Mouse (Mus musculus) spleen, adult 2 months (tissue): ENCODE data around the gene Fhit. TPM values are rescaled to one million over a fixed set of nuclear protein-coding genes. Genes with fewer than 3 reads are reported as not detected.
"Not testable (repeated sequence)": the region's sequence is repeated elsewhere in the genome, so short reads cannot be mapped to it uniquely, and the experiment has no call there.

Source experiments
- DNase-seq, 2 experiments: peaks; one replicate each; pipeline versions ENCODE4 v3.0.0 to v3.0.0-alpha.2; 2012 to 2021; ENCODE audit warnings: low spot score in 2 of 2, low read depth in 1 of 2
- H3K27ac ChIP-seq: fragments of 200-500 bp; 2 replicates; pipeline ENCODE4 v1.5.1; 2012; ENCODE audit warnings: low read length, inconsistent platforms; ENCODE audit not compliant: insufficient read depth
- H3K27me3 ChIP-seq: fragments of 200-500 bp; 2 replicates; pipeline ENCODE4 v1.6.1; 2012; ENCODE audit warnings: mild to moderate bottlenecking, moderate library complexity, low read length, inconsistent platforms; ENCODE audit not compliant: control insufficient read depth, insufficient read depth
- H3K36me3 ChIP-seq: fragments of 200-500 bp; 2 replicates; pipeline ENCODE4 v1.6.1; 2012; ENCODE audit warnings: mild to moderate bottlenecking, low read length, inconsistent platforms; ENCODE audit not compliant: control insufficient read depth, insufficient read depth
- H3K4me1 ChIP-seq: fragments of 200-500 bp; 2 replicates; pipeline ENCODE4 v1.6.1; 2011; ENCODE audit warnings: inconsistent platforms; ENCODE audit not compliant: control insufficient read depth, insufficient read depth, insufficient read length
- H3K4me3 ChIP-seq: fragments of 200-500 bp; 2 replicates; pipeline ENCODE4 v1.5.1; 2011; ENCODE audit warnings: mild to moderate bottlenecking, inconsistent platforms; ENCODE audit not compliant: insufficient read depth, insufficient read length; ENCODE audit errors: extremely low read depth
- CTCF ChIP-seq: fragments of 200-500 bp; IDR thresholded peaks from 2 replicates; pipeline ENCODE4 v1.5.1; 2011; ENCODE audit warnings: mild to moderate bottlenecking, inconsistent platforms; ENCODE audit not compliant: insufficient read depth, insufficient read length, insufficient replicate concordance; ENCODE audit errors: extremely low read depth
- POLR2A ChIP-seq: fragments of 200-500 bp; IDR thresholded peaks from 2 replicates; pipeline ENCODE4 v1.6.1; 2011; ENCODE audit warnings: low read depth, low read length, inconsistent platforms
- WGBS: fragments of 180-500 bp; shearing (Covaris S2); methylation state at CpG from one replicate; pipeline ENCODE4 v1.1.7; 2018; 5-methylcytosine and 5-hydroxymethylcytosine counted together
- polyA plus RNA-seq: library from polyadenylated mRNA; depleted of rRNA; stranded (reverse); fragments of >200 nt; gene quantifications from 2 replicates; pipeline ENCODE4 v1.2.3, GENCODE M21; 2012

Fhit gene
- polyA plus RNA-seq, 1 experiment: 2.0 TPM

DNA sequence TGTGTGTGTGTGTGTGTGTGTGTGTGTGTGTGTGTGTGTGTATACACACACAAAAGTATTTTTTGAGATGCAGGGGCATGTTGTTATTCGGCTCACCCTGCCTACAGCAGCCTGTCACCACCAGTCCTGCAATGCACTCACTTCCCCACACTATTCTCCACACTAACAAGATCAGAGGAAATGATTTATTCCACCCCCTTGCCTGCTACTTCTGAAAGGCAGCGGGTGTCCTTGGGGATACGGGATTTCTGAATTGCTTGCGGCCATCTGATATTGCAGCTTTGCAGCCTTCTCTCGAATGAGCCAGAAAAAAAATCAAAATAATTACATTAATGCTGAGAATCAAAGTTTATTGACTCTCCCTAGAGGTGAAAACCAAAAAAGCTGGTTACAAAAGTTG is 78.4 kb downstream of the Fhit start:
- no peak for DNase-seq
- no peaks in the 10 kb centered on the region for H3K27me3 ChIP-seq
- WGBS: 77% methylated on average over 5 of the region's 5 CpGs
- no peak for TF ChIP-seq POLR2A
- no peak for TF ChIP-seq CTCF
- H3K27ac ChIP-seq: no peak overlapping the region
- H3K36me3 ChIP-seq: no peaks in the 10 kb centered on the region
- H3K4me3 ChIP-seq: no peak overlapping the region
- H3K4me1 ChIP-seq: no peaks in the 10 kb centered on the region

DNA sequence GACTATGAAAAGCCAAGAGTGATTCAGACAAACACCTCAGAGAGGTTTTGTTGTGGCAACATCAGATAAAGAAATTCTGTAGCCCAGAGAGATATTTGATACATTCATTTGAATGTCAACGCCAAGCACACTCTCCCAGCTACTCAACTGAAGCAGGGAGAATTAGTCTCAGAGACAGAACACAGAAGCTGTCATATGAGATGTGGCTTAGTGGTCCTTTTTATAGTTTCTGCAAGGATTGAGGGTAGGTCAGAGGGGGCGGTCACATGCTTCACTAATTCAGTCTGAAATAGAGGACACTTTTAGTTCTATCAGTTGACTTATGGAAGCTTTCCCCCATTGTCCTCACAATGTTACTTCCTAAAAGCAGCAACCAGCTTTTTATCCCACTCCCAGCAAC is 98.2 kb downstream of the Fhit start:
- Histone ChIP-seq H3K4me3 (no peak overlapping the region), H3K36me3 (no peaks in the 10 kb centered on the region), H3K27ac (no peak overlapping the region), H3K4me1 (no peaks in the 10 kb centered on the region), H3K27me3 (no peaks in the 10 kb centered on the region)
- no peak for TF ChIP-seq POLR2A
- no peak for TF ChIP-seq CTCF
- WGBS: 91% methylated on average over 2 of the region's 2 CpGs
- DNase-seq: no peak

DNA sequence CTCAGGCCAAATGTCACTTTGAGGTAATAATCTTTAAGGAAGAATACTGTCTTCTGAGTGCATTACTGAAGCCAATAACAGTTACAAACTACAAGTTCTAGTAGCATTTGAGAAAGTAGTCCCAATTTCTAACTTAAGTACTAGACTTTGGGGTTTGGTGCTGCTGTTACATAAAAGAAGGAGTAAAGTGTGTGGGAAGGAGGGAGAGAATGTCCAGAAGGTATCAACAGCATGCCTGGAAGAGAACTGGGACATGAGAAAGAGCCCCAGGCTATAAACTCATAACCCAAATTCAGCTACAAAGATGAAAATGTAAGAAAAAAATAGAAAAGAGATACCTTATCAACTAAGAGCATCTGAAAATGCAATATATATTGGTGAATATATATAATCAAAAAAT is 101.6 kb downstream of the Fhit start:
- Histone ChIP-seq H3K27ac (no peak overlapping the region), H3K36me3 (no peaks in the 10 kb centered on the region), H3K4me1 (no peaks in the 10 kb centered on the region), H3K27me3 (no peaks in the 10 kb centered on the region), H3K4me3 (no peak overlapping the region)
- no peak for DNase-seq
- no peak for TF ChIP-seq CTCF
- no peak for TF ChIP-seq POLR2A

DNA sequence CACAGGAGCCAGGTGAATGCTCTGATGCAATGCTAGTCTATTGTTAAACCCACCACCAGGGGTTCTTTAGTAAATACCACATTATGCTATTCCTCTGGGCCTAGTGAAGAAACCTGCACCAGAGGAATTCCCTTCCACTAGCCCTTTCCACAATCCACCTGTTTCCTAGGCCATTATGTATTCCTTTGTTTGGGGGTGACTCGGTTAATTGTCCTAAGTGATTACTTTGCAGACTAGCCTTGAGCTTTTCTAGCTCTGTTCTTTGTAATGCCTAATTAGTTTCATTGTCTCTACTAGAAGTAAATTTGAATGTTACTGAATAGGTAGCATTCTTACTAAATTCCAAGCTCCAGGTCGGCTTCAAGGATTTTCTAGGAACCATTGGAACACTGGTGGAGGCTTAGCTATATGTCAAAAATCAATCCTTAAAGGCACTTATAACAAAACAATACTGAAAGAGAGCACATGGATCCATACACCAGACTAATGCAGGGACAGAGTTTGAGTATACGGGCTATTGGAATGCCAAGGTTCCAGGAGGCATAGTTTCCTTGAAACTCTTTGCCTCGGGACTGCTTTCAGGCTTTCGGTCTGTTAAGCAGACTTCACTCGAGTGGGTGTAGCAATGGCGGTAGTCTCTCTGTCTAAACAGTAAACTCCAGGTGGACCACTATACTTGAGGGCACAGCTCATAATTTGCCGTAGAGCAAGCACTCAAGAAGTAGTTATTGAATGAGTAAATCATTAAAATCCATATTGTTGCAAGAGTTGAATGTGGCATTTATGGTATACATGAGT is 122.1 kb downstream of the Fhit start:
- H3K27ac ChIP-seq: not testable (repeated sequence)
- 86% methylated on average over 8 of the region's 8 CpGs for WGBS

DNA sequence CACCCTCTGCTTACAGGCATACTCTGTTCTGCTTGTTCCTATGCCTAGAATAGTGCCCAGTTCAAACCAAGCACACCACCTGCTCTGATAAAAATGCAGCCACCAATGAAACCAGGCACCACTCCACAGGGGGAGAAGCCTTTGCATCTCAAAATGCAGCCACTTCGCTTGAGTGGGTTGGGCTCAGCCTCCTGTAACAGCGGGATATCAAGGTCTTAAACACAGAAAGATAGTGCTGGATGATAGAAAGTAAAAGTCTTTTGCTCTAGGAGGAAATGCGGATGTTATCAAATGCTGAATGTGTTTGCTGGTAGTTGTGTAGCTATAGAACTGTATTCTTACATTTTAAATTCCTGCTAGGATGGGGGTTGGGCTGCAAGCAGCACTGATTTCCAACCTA is 140.4 kb downstream of the Fhit start:
- no peak for TF ChIP-seq POLR2A
- TF ChIP-seq CTCF: no peak
- DNase-seq: no peak
- WGBS: 47% methylated on average over 3 of the region's 3 CpGs

More for the DNA sequence above, 122.1 kb downstream of the Fhit start:
- not testable (repeated sequence) for DNase-seq, H3K4me3 ChIP-seq, H3K36me3 ChIP-seq, H3K27me3 ChIP-seq, H3K4me1 ChIP-seq

DNA sequence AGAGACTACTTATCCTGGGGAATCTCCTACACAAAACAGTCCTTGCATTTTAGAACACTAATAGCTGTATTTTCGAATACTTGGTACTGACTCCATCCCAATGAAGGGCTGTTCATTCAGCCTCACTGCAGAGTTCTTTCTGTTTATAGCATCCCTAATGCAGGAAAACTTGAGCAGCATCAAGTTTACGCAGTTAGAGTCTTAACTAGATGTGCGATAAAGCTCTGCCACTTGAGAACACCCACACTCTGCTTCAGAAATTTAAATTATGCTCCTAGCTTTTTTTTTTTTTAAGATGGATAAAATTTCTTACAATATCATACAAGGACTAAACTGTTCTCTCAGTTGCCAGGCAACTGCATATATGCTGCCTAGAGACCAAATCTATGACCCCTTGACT is 183.2 kb downstream of the Fhit start:
- H3K4me1 ChIP-seq: no peaks in the 10 kb centered on the region
- no peak for TF ChIP-seq POLR2A
- TF ChIP-seq CTCF: no peak
- no peak overlapping the region for H3K4me3 ChIP-seq
- no peak for DNase-seq
- 84% methylated on average over 3 of the region's 3 CpGs for WGBS
- H3K27me3 ChIP-seq: no peaks in the 10 kb centered on the region
- no peak overlapping the region for H3K27ac ChIP-seq
- no peaks in the 10 kb centered on the region for H3K36me3 ChIP-seq

More for the DNA sequence above, 140.4 kb downstream of the Fhit start:
- H3K4me1 ChIP-seq: no peaks in the 10 kb centered on the region
- no peaks in the 10 kb centered on the region for H3K36me3 ChIP-seq
- H3K4me3 ChIP-seq: no peak overlapping the region
- H3K27ac ChIP-seq: no peak overlapping the region
- no peaks in the 10 kb centered on the region for H3K27me3 ChIP-seq

DNA sequence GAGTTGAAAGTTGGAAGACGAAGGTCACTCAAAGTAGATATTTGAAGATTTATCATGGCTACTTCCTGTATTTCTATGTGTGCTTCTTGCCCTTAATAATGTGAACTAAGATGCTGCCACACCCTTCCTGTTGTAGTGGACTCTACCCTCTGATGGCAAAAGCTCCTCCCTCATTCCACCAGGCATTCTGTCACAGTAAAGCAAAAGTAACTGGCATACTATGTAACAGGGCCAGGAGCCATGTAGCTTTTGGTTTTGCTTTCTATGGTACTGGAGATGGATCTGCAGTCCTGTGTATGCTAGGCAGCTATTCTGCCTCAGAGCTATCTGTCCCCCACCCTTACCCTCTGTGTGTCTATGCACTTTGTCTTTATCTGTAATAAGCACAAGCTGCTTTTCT is 220.2 kb downstream of the Fhit start:
- H3K4me1 ChIP-seq: no peaks in the 10 kb centered on the region
- no peaks in the 10 kb centered on the region for H3K36me3 ChIP-seq
- TF ChIP-seq POLR2A (no peak), CTCF (no peak)
- DNase-seq: no peak
- H3K27me3 ChIP-seq: no peaks in the 10 kb centered on the region
- no peak overlapping the region for H3K27ac ChIP-seq
- no peak overlapping the region for H3K4me3 ChIP-seq
- 71% methylated on average over 1 of the region's 1 CpGs for WGBS
